Mouse (Mus musculus): ENCODE results near the gene Fahd2a. TPM values are rescaled to one million over a fixed set of nuclear protein-coding genes. Genes with fewer than 3 reads are reported as not detected.
A peak's percentile ranks its signal among the peaks of the same experiment; 100 is the strongest.

Gene Fahd2a
- polyA plus RNA-seq, 1 experiment from 2014 or later = 14.0 TPM

GRCm38 (mm10) chr2:127433487-127434295, 10.7 kb downstream of the Fahd2a start:
- H3K9ac ChIP-seq = no peak overlapping the region

GRCm38 (mm10) chr2:127430238-127430637, 14.1 kb downstream of the Fahd2a start:
- Histone ChIP-seq H3K4me3 (replicated peaks) (no peak overlapping the region), H3K9me3 (replicated peaks) (no peaks in the 10 kb centered on the region), H3K36me3 (replicated peaks) (0 out of 2 replicates have a peak, but pooled peaks cover 6% of the 10 kb centered on the region), H3K4me2 (no peak overlapping the region), H3K9ac (no peak overlapping the region), H3K27ac (replicated peaks) (no peak overlapping the region), H3K27me3 (peaks cover 26% of the 10 kb centered on the region), H3K4me1 (replicated peaks) (peaks cover 25% of the 10 kb centered on the region)
- 9% methylated on average over 3 of the region's 3 CpGs for WGBS (ENCODE audit: insufficient replicate concordance)
- ATAC-seq (ENCODE audit: insufficient read depth) = no peak

More at GRCm38 (mm10) chr2:127433487-127434295, 10.7 kb downstream of the Fahd2a start:
- ATAC-seq (ENCODE audit: insufficient read depth) = peak; percentile 23; the same call in 1 of the 2 replicates
- Histone ChIP-seq H3K27me3 (peaks cover 9% of the 10 kb centered on the region; the same call in 1 of the 2 replicates), H3K4me1 (replicated peaks) (peaks cover 35% of the 10 kb centered on the region), H3K36me3 (replicated peaks) (peaks cover 32% of the 10 kb centered on the region), H3K4me2 (0 out of 2 replicates have a peak overlapping the region, but pooled peaks have one; percentile 5), H3K27ac (replicated peaks) (no peak overlapping the region), H3K4me3 (replicated peaks) (no peak overlapping the region), H3K9me3 (replicated peaks) (no peaks in the 10 kb centered on the region)
- 67% methylated on average over 9 of the region's 9 CpGs for WGBS (ENCODE audit: insufficient replicate concordance)

- Histone ChIP-seq H3K9ac (no peak within 1 kb of the TSS), H3K4me2 (no peak within 1 kb of the TSS), H3K27ac (replicated peaks) (no peak within 1 kb of the TSS), H3K4me3 (replicated peaks) (no peak within 1 kb of the TSS), H3K4me1 (replicated peaks) (0 out of 2 replicates have a peak, but pooled peaks cover 1% of the 10 kb centered on the region), H3K27me3 (peaks cover 37% of the 10 kb centered on the region), H3K36me3 (replicated peaks) (no peaks in the 10 kb centered on the region), H3K9me3 (replicated peaks) (no peaks in the 10 kb centered on the region)
- WGBS (ENCODE audit: insufficient replicate concordance) = 80% methylated on average over 17 of the region's 17 CpGs
- no peak for ATAC-seq (ENCODE audit: insufficient read depth)
These were observed 19.4 kb downstream of the Fahd2a start, which contains the start of gene Gpat2 for GRCm38 (mm10) chr2:127424977-127425376. Gpat2 (plus strand) TSS chr2:127425199.

- Histone ChIP-seq H3K27ac (replicated peaks) (no peak overlapping the region), H3K4me3 (replicated peaks) (no peak overlapping the region)
- 50% methylated on average over 10 of the region's 10 CpGs for WGBS (ENCODE audit: insufficient replicate concordance)
These were observed 25.9 kb downstream of the Fahd2a start for GRCm38 (mm10) chr2:127418266-127418970.

GRCm38 (mm10) chr2:127416706-127417105, 27.7 kb downstream of the Fahd2a start:
- peaks cover 38% of the 10 kb centered on the region for H3K27me3 ChIP-seq
- H3K4me2 ChIP-seq = no peak overlapping the region
- no peak overlapping the region for H3K4me3 ChIP-seq (replicated peaks)
- no peak overlapping the region for H3K9ac ChIP-seq
- H3K36me3 ChIP-seq (replicated peaks) = no peaks in the 10 kb centered on the region
- no peaks in the 10 kb centered on the region for H3K9me3 ChIP-seq (replicated peaks)
- no peak for ATAC-seq (ENCODE audit: insufficient read depth)
- H3K27ac ChIP-seq (replicated peaks) = no peak overlapping the region
- 45% methylated on average over 3 of the region's 3 CpGs for WGBS (ENCODE audit: insufficient replicate concordance)
- no peaks in the 10 kb centered on the region for H3K4me1 ChIP-seq (replicated peaks)

More at GRCm38 (mm10) chr2:127418266-127418970, 25.9 kb downstream of the Fahd2a start:
- peaks cover 29% of the 10 kb centered on the region for H3K27me3 ChIP-seq
- H3K36me3 ChIP-seq (replicated peaks) = no peaks in the 10 kb centered on the region
- no peak overlapping the region for H3K4me2 ChIP-seq
- no peak overlapping the region for H3K9ac ChIP-seq
- no peak for ATAC-seq (ENCODE audit: insufficient read depth)
- H3K9me3 ChIP-seq (replicated peaks) = no peaks in the 10 kb centered on the region
- no peaks in the 10 kb centered on the region for H3K4me1 ChIP-seq (replicated peaks)

GRCm38 (mm10) chr2:127415806-127416205, 28.6 kb downstream of the Fahd2a start:
- Histone ChIP-seq H3K36me3 (replicated peaks) (no peaks in the 10 kb centered on the region), H3K9ac (no peak overlapping the region), H3K4me2 (no peak overlapping the region), H3K27ac (replicated peaks) (no peak overlapping the region), H3K4me1 (replicated peaks) (no peaks in the 10 kb centered on the region), H3K27me3 (peaks cover 36% of the 10 kb centered on the region), H3K4me3 (replicated peaks) (no peak overlapping the region), H3K9me3 (replicated peaks) (no peaks in the 10 kb centered on the region)
- no peak for ATAC-seq (ENCODE audit: insufficient read depth)
- WGBS (ENCODE audit: insufficient replicate concordance) = 55% methylated on average over 10 of the region's 10 CpGs

GRCm38 (mm10) chr2:127411126-127411525, 33.2 kb downstream of the Fahd2a start:
- no peaks in the 10 kb centered on the region for H3K36me3 ChIP-seq (replicated peaks)
- H3K27me3 ChIP-seq = peaks cover 32% of the 10 kb centered on the region
- H3K4me1 ChIP-seq (replicated peaks) = no peaks in the 10 kb centered on the region
- H3K9ac ChIP-seq = no peak overlapping the region
- ATAC-seq (ENCODE audit: insufficient read depth) = no peak
- no peaks in the 10 kb centered on the region for H3K9me3 ChIP-seq (replicated peaks)
- H3K4me3 ChIP-seq (replicated peaks) = no peak overlapping the region
- H3K4me2 ChIP-seq = no peak overlapping the region
- WGBS (ENCODE audit: insufficient replicate concordance) = 77% methylated on average over 6 of the region's 6 CpGs
- no peak overlapping the region for H3K27ac ChIP-seq (replicated peaks)

- WGBS (ENCODE audit: insufficient replicate concordance) = 81% methylated on average over 7 of the region's 7 CpGs
- Histone ChIP-seq H3K36me3 (replicated peaks) (no peaks in the 10 kb centered on the region), H3K4me3 (replicated peaks) (no peak overlapping the region), H3K9ac (no peak overlapping the region), H3K9me3 (replicated peaks) (no peaks in the 10 kb centered on the region), H3K27ac (replicated peaks) (peak overlapping the region; percentile 35; the same call in 1 of the 2 replicates), H3K4me1 (replicated peaks) (peaks cover 6% of the 10 kb centered on the region; the same call in 1 of the 2 replicates), H3K27me3 (peaks cover 15% of the 10 kb centered on the region; the same call in 1 of the 2 replicates), H3K4me2 (no peak overlapping the region)
- ATAC-seq (ENCODE audit: insufficient read depth) = peak; percentile 72
These were observed 45.6 kb downstream of the Fahd2a start for GRCm38 (mm10) chr2:127398738-127399137.

- Histone ChIP-seq H3K4me2 (no peak overlapping the region), H3K4me1 (replicated peaks) (peaks cover 11% of the 10 kb centered on the region), H3K9ac (no peak overlapping the region), H3K36me3 (replicated peaks) (no peaks in the 10 kb centered on the region), H3K9me3 (replicated peaks) (no peaks in the 10 kb centered on the region), H3K4me3 (replicated peaks) (no peak overlapping the region), H3K27ac (replicated peaks) (no peak overlapping the region), H3K27me3 (0 out of 2 replicates have a peak, but pooled peaks cover 3% of the 10 kb centered on the region)
- ATAC-seq (ENCODE audit: insufficient read depth) = peak; percentile 46; the same call in 1 of the 2 replicates
- WGBS (ENCODE audit: insufficient replicate concordance) = 71% methylated on average over 5 of the region's 5 CpGs
These were observed 49.7 kb downstream of the Fahd2a start for GRCm38 (mm10) chr2:127394606-127395161.

- Histone ChIP-seq H3K9me3 (replicated peaks) (no peaks in the 10 kb centered on the region), H3K9ac (no peak overlapping the region), H3K4me3 (replicated peaks) (no peak overlapping the region), H3K27ac (replicated peaks) (no peak overlapping the region), H3K4me2 (no peak overlapping the region), H3K36me3 (replicated peaks) (no peaks in the 10 kb centered on the region), H3K27me3 (no peaks in the 10 kb centered on the region), H3K4me1 (replicated peaks) (peaks cover 5% of the 10 kb centered on the region)
- WGBS (ENCODE audit: insufficient replicate concordance) = 28% methylated on average over 3 of the region's 3 CpGs
- no peak for ATAC-seq (ENCODE audit: insufficient read depth)
These were observed 53.0 kb downstream of the Fahd2a start for GRCm38 (mm10) chr2:127391323-127391722.

GRCm38 (mm10) chr2:127390846-127391245, 53.5 kb downstream of the Fahd2a start:
- no peak overlapping the region for H3K27ac ChIP-seq (replicated peaks)
- H3K4me3 ChIP-seq (replicated peaks) = no peak overlapping the region
- H3K36me3 ChIP-seq (replicated peaks) = no peaks in the 10 kb centered on the region
- peaks cover 5% of the 10 kb centered on the region for H3K4me1 ChIP-seq (replicated peaks)
- WGBS (ENCODE audit: insufficient replicate concordance) = 50% methylated on average over 4 of the region's 4 CpGs
- no peaks in the 10 kb centered on the region for H3K9me3 ChIP-seq (replicated peaks)
- H3K9ac ChIP-seq = no peak overlapping the region
- H3K4me2 ChIP-seq = no peak overlapping the region
- no peak for ATAC-seq (ENCODE audit: insufficient read depth)
- H3K27me3 ChIP-seq = no peaks in the 10 kb centered on the region

Data from liver, embryonic 15.5 days (tissue).